Mouse (Mus musculus): ENCODE measurements around the gene Kank1.

- TF ChIP-seq CTCF (IDR thresholded peaks at IDR 0.05; ENCODE audit: extremely low read depth, insufficient read length, insufficient replicate concordance, low read depth, low read length) (no peak), POLR2A (IDR thresholded peaks at IDR 0.05; ENCODE audit: low read depth, low read length) (no peak)
These were observed 36.5 kb upstream of the Kank1 start for GRCm38 (mm10) chr19:25200081-25200860.
